Mouse (Mus musculus) heart, postnatal 0 days (tissue): Measurements from ENCODE around the gene Sirpa.

Source experiments
- CTCF ChIP-seq: IDR thresholded peaks from 2 replicates; pipeline ENCODE4 v1.5.1; 2016; ENCODE audit warnings: antibody characterized with exemption, control low read depth, low read depth
- EP300 ChIP-seq: IDR thresholded peaks from 2 replicates; pipeline ENCODE4 v1.6.1; 2016; ENCODE audit warnings: antibody characterized with exemption, low read depth

DNA sequence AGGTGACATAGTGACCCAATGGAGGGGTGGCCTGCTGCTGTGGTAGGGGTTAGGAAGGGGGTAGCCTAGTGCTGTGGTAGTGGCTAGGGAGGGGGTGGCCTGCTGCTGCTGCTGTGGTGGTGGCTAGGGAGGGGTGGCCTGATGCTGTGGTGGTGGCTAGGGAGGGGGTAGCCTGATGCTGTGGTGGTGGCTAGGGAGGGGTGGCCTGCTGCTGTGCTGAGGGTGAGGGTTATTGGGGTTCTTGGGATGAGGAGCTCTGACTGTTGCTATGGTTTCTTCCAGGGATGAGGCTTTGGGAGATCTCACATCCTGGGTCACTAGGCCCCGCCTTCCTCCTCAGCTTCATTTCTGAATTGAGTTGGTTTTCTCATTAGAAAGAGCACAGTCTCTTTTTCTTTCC lies 10.9 kb downstream of the Sirpa start:
- no peak for TF ChIP-seq CTCF
- TF ChIP-seq EP300 = no peak
